Mouse (Mus musculus) monocyte, adult 5-6 weeks (primary cell): ENCODE data around the gene Noc3l. TPM values are rescaled to one million over a fixed set of nuclear protein-coding genes. Genes with fewer than 3 reads are reported as not detected.

Experiments used
- ATAC-seq: fragments of 153-309, 156-312 bp; replicated peaks from 2 replicates; pipeline ENCODE4 v1.8.0; 2017; ENCODE audit warnings: mild to moderate bottlenecking; ENCODE audit not compliant: low TSS enrichment, insufficient number of reproducible peaks, severe bottlenecking, poor library complexity, low FRiP score
- total RNA-seq: library from RNA; stranded (forward); fragments of 200-1000, 200-491, 200-594 nt; gene quantifications from 3 replicates; pipeline ENCODE4 v1.2.3, GENCODE M21; 2017

Noc3l gene
- total RNA-seq, 1 experiment from 2014 or later: 15.4 TPM

GRCm38 (mm10) chr19:38766306-38766705, 52.7 kb downstream of the Noc3l start:
- ATAC-seq: no peak

GRCm38 (mm10) chr19:38760441-38760840, 58.6 kb downstream of the Noc3l start:
- no peak for ATAC-seq

GRCm38 (mm10) chr19:38758685-38759472, 60.2 kb downstream of the Noc3l start:
- no peak for ATAC-seq

GRCm38 (mm10) chr19:38758056-38758455, 61.0 kb downstream of the Noc3l start:
- ATAC-seq: no peak

- ATAC-seq: no peak
Measured at GRCm38 (mm10) chr19:38757161-38757560, 61.9 kb downstream of the Noc3l start.

GRCm38 (mm10) chr19:38750192-38750591, 68.8 kb downstream of the Noc3l start:
- ATAC-seq: no peak

- no peak for ATAC-seq
Measured at GRCm38 (mm10) chr19:38746492-38747014, 72.5 kb downstream of the Noc3l start.

GRCm38 (mm10) chr19:38745810-38746491, 73.1 kb downstream of the Noc3l start:
- no peak for ATAC-seq

- ATAC-seq: no peak
Measured at GRCm38 (mm10) chr19:38744546-38744945, 74.5 kb downstream of the Noc3l start.

Other genes starting within 250 kb of the Noc3l start
- 5.5 to 10.3 TPM (median 6.4 TPM) in 3 replicates for gene Tbc1d12, start 17.3 kb upstream of the Noc3l start, total RNA-seq
- gene Hells, start 111.7 kb upstream of the Noc3l start, total RNA-seq: 4.6 to 15.3 TPM (median 12.0 TPM) in 3 replicates
- not detected in 3 replicates for gene Cyp2c55, start 187.8 kb upstream of the Noc3l start, total RNA-seq
- gene Cyp2c65, start 241.8 kb upstream of the Noc3l start, total RNA-seq: not detected in 3 replicates